Mouse (Mus musculus) left cerebral cortex, adult 9 months (tissue): ENCODE data around the gene Hoxa6.

ENCODE experiments used
- DNase-seq, 2 experiments: peaks; one replicate each; pipeline ENCODE4 v3.0.0; 2022; ENCODE audit warnings: low spot score in 2 of 2

The Hoxa6 gene

DNA sequence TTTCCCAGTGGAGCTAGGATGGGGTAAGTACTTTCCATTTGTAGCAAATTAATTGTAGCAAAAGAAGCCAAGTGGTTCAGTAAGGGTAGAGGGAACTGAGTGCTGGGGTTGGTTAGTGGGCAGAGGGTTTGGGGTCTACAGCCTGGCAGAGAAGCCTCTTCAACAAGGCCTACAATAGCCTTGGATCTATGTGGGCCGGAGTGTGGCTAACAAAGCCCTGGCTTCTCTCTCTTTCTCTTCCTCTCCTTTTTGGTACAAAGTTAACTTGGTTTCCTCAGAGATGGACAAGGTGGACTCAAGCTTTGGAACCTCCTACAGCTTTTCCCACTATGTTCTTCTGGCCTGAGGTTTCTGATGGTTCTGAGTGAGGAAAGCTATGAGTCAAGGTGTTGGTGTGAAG lies 7.3 kb downstream of the Hoxa6 start:
- DNase-seq = no peak

- no peak for DNase-seq
These were observed 7.7 kb downstream of the Hoxa6 start for GRCm38 (mm10) chr6:52200751-52201250.

DNA sequence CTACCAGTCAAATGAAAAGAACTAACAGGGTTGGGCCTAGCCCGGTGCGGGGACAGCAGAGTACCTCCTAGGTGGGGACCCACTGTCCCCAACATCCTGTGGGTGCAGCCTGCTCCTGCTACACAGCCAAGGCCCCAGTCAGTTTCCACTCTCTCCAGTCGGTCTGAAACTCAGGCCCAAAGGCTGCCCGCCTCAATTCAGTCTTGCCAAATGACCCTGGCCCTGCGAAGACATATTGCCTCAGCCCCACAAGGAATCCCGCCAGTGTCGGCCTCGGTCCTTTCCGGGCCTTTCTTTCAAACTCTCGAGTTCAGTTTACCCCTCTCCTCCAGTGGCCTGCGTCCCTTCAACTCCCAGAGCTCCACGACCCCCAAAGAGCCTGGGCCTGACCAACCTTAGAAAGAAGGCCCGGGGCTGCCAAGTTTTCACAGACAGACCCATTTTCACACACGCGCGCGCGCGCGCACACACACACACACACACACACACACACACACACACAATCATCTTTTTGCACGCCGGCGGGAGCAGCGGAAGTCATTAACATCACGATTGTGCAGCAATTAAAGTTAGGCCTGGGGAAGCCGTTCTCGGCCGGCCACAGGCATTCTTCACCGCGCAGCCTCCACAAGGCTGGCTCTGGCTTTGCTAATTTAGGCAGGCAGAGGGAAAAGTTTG lies 8.3 kb downstream of the Hoxa6 start:
- DNase-seq = no peak

- DNase-seq = no peak
These were observed 11.3 kb downstream of the Hoxa6 start for GRCm38 (mm10) chr6:52197271-52197670.

- no peak for DNase-seq
These were observed 11.7 kb downstream of the Hoxa6 start for GRCm38 (mm10) chr6:52196811-52197210.

GRCm38 (mm10) chr6:52194690-52195089 lies 13.8 kb downstream of the Hoxa6 start:
- no peak for DNase-seq

DNA sequence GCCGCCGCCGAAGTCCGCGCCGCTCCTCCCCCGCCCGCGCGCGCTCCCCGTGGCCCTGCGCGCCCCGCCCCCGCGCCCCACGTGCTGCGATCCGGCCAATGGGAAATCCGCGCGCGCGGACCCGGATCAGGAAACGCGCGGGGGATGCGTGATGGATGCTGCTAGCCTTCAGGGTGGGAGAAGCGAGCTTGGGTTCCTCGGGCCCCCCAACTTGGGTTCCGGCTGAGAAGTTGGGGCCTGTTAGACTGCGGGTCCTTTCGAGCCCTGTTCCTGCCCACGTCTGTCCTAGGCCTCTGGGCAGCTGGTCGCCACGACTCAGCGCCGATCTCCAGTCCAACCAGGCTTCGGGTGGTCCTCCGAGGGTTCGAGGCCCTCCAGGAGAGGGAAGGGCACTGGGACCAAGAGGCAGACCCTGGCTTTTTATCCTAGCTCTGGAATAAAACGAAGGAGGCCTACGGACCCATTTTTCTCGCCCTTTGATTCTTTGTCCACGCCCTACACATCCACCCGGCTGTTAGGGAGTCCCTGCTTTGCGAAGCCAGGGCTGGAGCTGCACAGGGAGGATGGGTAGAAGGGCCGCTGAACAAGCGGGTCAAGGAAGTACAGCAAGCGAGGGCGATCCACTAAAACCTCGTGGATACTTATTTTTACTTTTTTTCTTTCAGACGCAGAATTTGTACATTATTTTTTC lies 16.5 kb downstream of the Hoxa6 start:
- no peak for DNase-seq

DNA sequence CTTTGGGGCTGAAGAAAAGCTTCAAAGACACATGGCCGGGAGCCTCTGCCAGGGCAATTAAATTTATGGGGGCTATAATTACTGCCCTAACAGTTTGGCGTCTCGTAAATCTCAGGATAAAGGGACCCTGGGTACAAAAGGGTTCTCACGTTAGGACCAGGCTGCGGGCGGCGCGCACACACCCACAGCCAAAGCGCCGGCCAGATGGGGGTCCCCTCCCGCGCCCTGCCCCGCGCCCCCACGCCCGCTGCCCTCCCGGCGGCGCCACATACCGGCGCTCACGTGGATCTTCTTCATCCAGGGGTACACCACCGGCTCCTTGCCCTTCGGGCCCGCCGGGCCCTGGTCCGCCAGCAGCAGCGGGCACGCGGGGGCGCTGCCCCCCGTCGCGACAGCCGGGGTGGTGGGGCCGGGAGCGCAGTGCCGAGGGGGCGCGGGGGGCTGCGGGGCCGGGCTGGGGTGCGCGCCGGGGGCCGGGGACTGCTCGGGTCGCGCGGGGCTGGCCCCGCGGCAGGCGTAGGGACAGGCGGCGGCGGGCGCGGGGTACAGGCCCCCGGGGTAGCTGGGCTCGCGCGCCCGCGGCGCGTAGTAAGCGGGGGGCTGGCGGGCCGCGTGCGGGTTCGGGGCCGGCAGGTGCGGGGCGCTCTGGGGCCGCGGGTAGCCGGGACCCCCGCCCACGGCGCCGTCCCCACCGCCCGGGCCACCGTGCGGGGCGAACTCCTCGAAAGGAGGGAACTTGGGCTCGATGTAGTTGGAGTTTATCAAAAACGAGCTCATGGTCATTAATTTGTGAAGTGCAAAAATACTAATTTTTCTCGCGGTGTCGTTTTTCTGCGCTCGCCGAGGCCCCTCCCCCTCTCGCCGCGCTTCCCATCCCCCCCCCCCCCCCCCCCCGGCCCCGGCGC lies 17.4 kb downstream of the Hoxa6 start, which contains the start of gene Hoxa4:
Hoxa4 (minus strand) TSS at position 848 of the 905 bp plus-strand sequence.
- no peak for DNase-seq

DNA sequence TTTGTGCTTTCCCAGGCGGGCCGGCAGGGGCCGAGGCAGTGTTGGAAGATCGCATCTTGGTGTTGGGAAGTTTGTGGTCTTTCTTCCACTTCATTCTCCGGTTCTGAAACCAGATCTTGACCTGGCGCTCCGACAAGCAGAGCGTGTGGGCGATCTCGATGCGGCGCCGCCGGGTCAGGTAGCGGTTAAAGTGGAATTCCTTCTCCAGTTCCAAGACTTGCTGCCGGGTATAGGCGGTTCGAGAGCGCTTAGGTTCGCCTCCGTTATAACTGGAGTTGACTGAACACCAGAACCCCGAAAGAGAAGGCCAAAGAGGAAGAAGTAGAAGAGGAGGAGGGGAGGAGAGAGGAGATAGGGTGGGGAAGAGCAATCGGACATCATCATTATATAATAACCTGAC lies 18.1 kb downstream of the Hoxa6 start:
- no peak for DNase-seq

DNA sequence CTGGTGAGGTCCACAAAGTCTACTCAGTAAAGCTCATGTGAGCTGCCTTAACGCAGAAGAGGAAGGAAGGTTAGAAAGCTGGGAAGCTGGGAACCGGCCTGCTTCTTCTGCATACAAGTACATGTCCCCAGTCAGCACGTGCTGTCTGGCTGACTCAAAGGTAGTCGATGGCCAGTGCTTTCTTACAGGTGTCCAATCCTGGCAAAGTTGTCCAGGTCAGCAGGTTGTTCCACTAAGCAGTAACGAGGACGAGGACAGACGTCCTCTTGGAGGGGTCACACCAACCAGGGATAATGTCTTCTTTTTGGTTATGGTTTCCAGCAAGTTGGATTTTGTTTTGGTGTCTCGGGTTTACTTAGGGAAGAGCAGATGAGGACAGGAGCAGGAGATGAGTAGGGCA lies 18.6 kb downstream of the Hoxa6 start:
- no peak for DNase-seq

GRCm38 (mm10) chr6:52189172-52189591 lies 19.3 kb downstream of the Hoxa6 start:
- no peak for DNase-seq

DNA sequence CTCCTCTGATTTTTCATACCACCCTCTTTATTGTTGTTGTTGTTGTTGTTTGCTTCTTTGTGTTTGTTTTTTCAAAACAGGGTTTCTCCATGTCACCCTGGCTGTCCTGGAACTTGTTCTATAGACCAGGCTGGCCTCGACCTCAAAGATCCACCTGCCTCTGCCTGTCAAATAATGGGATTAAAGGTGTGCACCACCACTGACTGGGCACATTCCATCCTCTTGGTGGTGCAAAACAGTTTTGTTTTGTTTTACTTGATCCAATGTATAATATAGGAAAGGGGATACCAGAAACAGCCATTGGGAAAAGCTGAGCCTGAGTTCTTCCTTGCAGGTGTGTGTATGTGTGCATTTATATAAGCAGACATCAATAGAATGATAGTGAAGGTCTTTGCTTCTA lies 22.0 kb downstream of the Hoxa6 start:
- DNase-seq = no peak

DNA sequence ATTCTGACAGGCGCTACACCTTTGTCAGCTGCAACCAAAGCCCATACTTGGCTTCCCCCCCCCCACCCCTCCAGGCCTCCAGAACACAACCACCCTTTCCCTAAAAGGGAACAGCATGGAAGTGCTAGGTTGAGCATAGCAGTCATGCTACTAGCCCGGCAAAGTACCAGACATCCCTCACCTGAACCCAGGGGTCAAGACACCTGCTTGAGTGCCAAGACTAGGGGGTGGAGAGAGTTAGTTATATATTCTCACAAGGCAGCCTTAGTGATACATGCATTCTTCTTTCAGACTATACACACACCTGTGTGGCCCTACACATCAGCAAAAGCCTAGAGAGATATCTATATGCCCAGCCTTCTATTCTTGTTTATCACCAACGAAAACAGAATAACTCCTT lies 22.7 kb downstream of the Hoxa6 start:
- no peak for DNase-seq

DNA sequence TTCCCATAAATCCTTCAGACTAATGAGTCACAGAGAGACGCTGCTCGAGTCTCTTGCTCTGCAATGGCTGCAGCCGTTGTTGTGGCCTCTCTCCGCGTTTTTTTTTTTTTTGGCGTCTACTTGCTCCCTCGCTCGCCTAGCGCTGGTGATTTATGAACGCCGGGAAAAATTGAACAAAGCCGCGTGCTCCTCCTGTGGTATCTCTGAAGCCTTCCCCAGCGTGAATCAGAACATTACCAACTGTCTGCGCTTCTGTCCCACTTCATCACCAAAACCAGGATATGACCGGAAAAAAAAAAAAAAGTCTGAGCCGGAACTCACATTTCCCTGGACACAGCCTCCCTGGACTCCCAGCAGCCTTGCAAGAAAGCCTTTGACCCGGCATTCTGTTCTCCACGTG lies 23.3 kb downstream of the Hoxa6 start:
- DNase-seq = no peak

DNA sequence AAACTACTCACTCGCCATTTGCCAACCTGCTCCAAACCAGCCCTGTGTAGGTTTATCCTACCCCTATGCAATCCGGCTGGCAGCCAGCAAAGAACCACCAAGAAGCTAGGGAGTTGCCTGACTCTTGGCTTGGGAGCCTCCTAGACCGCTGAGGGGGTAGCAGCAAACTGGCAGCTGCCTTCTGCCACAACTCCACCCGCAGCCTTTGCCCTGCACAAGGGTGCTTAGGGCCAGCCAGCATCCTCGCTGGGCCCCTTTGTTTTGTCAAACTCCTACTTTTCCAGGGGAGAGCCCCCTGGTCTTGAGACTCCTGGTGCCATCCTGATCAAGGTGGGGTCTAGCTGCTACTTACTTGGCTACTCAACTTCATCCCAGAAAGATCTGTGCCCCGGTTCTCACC lies 23.9 kb downstream of the Hoxa6 start:
- DNase-seq = no peak

GRCm38 (mm10) chr6:52183311-52184080 lies 25.0 kb downstream of the Hoxa6 start:
- no peak for DNase-seq

GRCm38 (mm10) chr6:52182793-52183192 lies 25.7 kb downstream of the Hoxa6 start:
- DNase-seq = no peak

DNA sequence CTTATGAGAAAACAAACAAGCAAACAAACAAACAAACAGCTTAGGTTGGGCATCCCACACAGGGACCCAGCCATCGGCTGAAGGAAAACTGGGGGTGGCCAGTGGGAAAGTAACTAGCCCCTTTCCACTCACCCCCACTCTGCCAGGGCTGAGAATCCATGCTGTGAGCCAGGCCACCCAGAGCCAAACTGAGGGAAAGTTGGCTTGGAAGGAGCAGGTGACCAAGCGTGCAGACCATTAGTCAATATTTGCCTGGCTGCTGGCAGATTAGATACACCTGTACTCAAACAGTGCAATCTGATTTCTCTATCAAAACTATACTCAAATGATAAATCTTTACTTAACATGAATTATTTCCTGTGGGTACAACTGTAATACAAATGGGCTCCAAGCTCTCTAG lies 26.5 kb downstream of the Hoxa6 start:
- DNase-seq = no peak

DNA sequence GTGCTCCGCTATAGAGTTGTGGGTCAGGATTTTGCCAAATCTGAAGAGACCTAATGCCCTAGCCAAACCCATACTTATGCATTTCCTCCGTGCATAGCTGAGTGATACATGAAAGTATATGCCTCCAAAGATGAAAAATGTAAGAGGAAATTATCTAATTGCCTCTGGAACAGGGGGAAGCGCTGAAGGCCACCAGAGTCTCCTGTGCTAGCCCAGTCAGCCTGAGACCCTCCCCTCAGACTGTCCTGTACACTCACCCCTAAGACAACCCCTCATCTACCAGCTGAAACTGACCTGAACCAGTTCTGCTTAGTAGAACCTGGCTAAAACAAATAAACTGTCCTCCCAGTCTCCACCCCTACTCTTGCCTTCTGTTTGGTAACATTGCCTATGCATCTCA lies 27.8 kb downstream of the Hoxa6 start:
- DNase-seq = no peak

DNA sequence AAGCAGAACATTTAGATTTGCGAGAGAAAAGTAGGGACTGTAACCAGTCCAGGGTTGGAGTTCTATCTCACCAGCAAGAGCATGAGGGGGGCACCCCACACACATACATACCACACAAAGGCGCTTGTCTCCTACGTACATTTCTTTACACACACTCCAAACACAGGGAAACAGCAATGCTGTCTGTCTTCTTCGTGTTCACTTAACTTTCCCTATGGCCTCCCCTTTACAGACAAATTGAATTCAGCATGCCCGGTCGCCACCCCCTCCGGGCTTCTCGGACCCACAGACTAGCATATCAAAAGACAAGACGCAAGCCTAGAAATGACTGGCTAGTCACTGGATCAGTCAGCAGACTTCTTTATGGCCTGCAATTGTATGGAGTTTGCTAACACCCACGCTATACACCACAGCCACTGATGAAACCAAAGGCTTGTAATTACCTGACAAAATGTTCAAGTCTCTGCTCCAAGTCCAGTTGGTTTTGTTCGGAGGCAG lies 28.3 kb downstream of the Hoxa6 start:
- no peak for DNase-seq

DNA sequence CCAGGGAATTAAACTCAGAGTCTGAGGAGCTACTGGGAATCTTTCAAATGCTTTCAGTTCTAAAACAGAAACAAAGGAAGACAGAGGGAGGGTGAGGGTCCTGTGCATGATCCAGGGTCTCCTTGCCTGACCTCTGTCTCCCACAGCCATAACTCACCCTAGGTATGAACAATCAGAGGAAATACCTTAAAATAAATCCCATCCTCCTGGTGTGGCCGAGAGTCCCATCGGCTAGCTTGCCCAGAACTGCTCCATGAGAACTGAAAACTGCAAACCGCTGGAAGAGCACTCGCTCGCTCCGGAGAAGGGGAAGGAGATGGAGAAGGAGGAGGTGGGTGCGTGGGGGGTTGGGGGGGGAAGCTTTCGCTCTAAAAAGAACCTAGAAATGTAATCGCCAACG lies 28.8 kb downstream of the Hoxa6 start:
- DNase-seq = no peak
